Mouse (Mus musculus): ENCODE data around the gene Rhoa.
A peak's percentile ranks its signal among the peaks of the same experiment; 100 is the strongest.
"Not testable (repeated sequence)": the region's sequence is repeated elsewhere in the genome, so short reads cannot be mapped to it uniquely, and the experiment has no call there.

Gene Rhoa

GRCm38 (mm10) chr9:108289347-108289746, 16.6 kb upstream of the Rhoa start:
- no peak for DNase-seq

GRCm38 (mm10) chr9:108290016-108290750, 15.7 kb upstream of the Rhoa start, which contains the start of gene Nicn1:
Gene Nicn1 (plus strand): TSS chr9:108290429.
- peak; percentile 97 for DNase-seq

DNA sequence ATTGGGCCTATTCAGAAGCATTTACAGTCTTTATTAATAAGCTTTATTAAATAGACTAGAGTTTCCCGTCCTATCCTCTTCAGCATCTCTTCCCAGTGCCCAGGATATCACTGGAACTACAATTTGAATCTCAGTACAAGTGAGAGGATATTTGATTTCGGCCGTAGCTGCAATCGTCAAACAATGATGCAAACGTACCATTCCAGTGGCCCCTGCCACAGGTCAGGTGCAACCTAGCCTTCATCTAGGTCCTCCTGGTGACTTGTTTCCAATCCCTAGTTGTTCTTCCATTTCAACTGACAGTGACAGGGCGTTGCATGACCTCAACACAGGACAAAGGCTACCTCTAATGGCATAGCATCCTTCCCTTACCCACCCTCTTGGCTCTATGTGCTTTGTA, 15.2 kb upstream of the Rhoa start:
- no peak for DNase-seq

GRCm38 (mm10) chr9:108296453-108297355, 9.2 kb upstream of the Rhoa start, which contains the start of gene Amt:
Gene Amt (plus strand): TSS chr9:108296853.
- DNase-seq = peak; percentile 42

DNA sequence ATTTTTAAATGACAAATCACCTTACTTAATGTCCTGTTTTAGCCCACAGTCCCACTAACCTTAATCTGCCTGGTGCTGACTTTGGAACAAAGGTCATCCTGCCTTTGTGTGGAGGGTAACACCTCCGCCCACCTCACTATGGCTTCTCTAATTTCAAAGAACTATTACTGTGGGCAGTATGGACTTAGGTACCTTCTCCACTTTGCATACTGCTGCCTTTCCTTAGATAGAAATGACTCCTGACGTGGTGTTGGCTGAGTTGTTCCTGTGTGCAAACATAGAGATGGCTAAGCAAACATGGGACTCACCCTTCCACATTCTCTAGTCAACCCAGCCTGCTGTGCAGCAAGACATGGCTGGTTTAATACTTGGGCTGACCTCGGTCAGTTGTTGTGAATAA, 4.1 kb upstream of the Rhoa start:
- peak; percentile 25 for DNase-seq

- DNase-seq = no peak
Observed at GRCm38 (mm10) chr9:108304716-108305115, 1.2 kb upstream of the Rhoa start.

GRCm38 (mm10) chr9:108305170-108305569, 759 bp upstream of the Rhoa start:
- DNase-seq = peak; percentile 13

DNA sequence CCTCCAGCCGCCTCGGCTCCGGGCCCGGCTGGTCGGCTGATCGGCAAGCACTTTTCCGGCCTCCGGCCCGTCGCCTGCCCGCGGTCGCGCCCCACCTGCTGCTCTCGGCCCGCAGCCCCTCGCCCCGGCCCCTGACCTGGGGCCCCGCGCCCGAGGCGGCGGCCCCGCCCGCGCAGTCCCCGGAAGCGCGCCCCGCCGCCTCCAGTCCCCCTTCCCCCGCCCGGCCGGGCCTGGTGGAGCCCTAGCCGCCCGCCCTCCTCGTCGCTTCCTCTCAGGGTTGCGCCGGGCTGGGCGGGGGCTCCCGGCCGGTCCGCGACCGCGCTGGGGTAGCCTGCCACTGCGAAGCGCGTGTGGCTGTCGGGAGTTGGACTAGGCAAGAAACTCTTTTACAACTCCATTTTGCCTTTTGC, 647 bp downstream of the Rhoa start:
- DNase-seq = peak; percentile 92

DNA sequence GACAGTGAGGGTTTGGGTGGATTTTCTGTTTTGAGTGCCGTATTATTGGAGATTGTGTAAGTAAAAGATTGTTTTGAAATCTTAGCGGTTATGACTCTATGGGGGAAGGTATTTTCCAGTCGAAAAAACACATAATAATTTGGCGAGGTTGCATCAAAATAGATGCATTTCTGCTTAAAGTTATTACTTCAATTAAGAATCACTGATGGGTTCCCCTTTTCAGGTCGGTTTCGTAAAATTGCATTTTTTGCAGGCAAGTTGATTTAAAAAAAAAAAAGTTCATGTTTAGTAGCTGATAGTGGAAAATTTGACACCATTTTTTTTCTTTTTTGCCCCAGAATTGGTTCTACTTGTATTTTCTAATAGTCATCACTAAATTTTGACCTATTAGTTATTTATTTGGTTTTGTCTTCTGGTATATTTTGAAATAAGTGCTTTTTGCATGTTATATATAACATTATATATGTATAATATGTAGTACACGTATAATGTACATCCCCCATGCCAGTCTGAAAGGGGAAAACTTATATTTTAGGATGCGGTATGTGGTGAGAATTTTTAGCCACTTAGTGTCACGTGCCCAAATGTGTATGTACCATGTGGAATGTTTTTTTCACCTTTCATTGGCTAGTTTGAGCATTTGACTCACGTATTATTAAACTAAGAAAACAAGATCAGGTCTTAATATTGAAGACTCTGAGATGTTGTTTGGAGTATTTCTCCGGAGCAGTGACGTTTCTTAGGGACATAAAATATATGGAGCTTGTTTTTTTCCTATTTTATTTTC, 1.3 kb downstream of the Rhoa start:
- DNase-seq = no peak

DNA sequence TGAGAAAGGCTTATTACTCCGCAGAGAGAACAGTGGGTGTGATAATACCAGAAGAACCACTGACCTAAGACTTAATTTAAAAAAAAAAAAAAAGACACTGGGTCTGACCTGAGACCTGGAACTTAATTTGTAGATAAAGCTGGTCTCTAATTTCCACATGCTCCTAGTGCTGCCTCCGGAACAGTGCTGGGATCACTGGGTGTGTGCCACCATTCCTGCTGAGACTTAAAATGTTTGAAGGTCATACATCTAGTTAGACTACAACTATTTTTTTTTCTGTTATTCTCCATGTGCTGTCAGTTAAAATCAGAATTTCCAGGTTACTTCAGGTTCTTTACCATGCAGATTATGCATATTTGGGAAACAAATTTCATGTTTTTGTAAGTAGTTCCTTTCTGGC, 2.2 kb downstream of the Rhoa start:
- DNase-seq = no peak

DNA sequence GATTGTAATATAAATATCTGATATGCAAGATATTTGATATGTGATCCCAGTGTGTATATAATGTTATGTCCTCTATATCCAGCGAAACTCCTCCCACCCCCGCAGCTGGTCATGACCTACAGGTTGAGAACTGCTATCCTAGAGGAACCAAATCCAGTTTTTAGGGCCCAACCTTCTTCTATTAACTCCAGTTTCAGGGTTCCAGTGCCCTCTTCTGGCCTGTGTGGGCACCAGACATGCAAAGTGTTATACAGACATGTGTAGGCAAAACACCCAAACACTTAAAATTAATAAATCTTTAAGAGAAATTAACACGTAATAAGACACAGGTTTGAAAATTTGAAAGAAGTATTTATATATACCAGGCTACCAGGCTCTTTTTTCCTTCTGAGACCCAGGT, 11.6 kb downstream of the Rhoa start:
- DNase-seq = peak; percentile 30

GRCm38 (mm10) chr9:108318462-108318861, 12.5 kb downstream of the Rhoa start:
- no peak for DNase-seq

GRCm38 (mm10) chr9:108322054-108322453, 16.1 kb downstream of the Rhoa start:
- DNase-seq = not testable (repeated sequence)

DNA sequence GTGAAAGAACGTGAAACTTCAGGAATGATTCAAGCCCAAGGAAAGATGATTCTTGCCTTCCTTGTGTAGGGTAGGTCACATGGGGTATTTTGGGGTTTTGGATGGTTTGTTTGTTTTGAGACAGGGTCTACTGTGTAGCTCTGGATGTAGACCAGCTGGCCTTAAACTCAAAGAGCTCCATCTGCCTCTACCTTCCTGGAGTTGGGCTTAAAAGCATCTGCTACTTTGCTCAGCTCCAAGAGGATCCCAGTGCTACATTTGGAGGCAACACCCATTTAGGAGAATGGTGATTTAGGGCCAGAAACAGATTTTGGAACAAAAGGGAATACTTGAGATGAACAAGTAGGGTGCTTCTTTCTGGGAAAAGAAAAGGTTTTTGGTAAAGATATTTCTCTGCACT, 18.9 kb downstream of the Rhoa start:
- DNase-seq = no peak

- DNase-seq = no peak
Observed at GRCm38 (mm10) chr9:108325811-108326210, 19.9 kb downstream of the Rhoa start.

GRCm38 (mm10) chr9:108337848-108338550, 32.1 kb downstream of the Rhoa start:
- no peak for DNase-seq

DNA sequence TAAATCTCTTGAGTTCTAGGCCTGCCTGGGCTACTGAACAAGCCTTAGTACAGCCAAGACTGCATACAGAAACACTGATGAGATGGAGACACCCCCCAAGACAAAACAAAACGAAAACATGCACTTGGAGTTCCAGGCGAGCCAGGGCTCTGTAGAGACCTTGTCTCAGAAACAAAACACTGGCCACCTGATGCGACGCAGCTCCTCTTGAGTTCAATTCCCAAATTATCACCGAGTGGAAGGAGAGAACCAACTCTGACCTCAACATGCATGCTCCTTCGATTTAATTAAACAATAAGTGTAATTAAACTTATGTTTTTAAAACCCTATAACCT, 32.6 kb downstream of the Rhoa start:
- no peak for DNase-seq

- peak; percentile 97 for DNase-seq
Observed at GRCm38 (mm10) chr9:108338886-108339781, 33.2 kb downstream of the Rhoa start, which contains the start of gene Gpx1. Gene Gpx1 (plus strand): TSS chr9:108338903.

GRCm38 (mm10) chr9:108339886-108340257, 33.9 kb downstream of the Rhoa start:
- DNase-seq = peak; percentile 29

GRCm38 (mm10) chr9:108340258-108341138, 34.6 kb downstream of the Rhoa start:
- DNase-seq = peak; percentile 20

DNA sequence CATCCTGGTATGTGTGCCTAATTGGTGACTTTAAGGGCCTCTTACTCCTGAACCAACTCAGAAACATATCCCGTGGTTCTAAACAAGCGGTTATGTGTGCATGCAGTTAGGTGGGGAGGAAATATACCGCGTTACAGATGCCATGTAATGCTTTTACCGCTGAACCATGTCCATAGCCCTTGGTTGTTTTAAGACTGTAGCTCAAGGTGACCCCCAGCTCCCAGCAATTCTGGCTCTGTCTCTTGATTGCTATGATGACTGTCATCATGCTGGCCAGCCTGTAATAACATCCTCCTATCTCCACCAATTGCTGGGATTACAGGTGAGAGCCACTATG, 35.2 kb downstream of the Rhoa start:
- DNase-seq = no peak

Data from lung, postnatal 10 days (tissue).